Mouse (Mus musculus): ENCODE results near the gene Baiap2l2. TPM values are rescaled to one million over a fixed set of nuclear protein-coding genes. Genes with fewer than 3 reads are reported as not detected.
A peak's percentile ranks its signal among the peaks of the same experiment; 100 is the strongest.

Gene Baiap2l2
- polyA plus RNA-seq, 1 experiment from 2014 or later, result 5.4 TPM

GRCm38 (mm10) chr15:79271124-79271746 is 14.1 kb downstream of the Baiap2l2 start:
- Histone ChIP-seq H3K4me3 (ENCODE audit: low read length) (peak overlapping the region; percentile 50), H3K36me3 (ENCODE audit: control insufficient read depth, insufficient read depth, low read length) (no peaks in the 10 kb centered on the region), H3K9me3 (ENCODE audit: control insufficient read depth, low read length) (no peaks in the 10 kb centered on the region), H3K27ac (ENCODE audit: low read depth, low read length) (no peak overlapping the region), H3K4me2 (ENCODE audit: low read length) (peak overlapping the region; percentile 95), H3K9ac (ENCODE audit: low read depth, low read length) (peak overlapping the region; percentile 64; the same call in 1 of the 2 replicates), H3K4me1 (ENCODE audit: control insufficient read depth, insufficient read depth, low read depth, low read length) (peaks cover 13% of the 10 kb centered on the region), H3K27me3 (replicated peaks; ENCODE audit: control insufficient read depth, insufficient read depth, low read length) (no peaks in the 10 kb centered on the region)
- peak; percentile 5; the same call in 1 of the 2 replicates for ATAC-seq
- 13% methylated on average over 17 of the region's 17 CpGs for WGBS

- H3K27me3 ChIP-seq (replicated peaks; ENCODE audit: control insufficient read depth, insufficient read depth, low read length), result no peaks in the 10 kb centered on the region
- no peaks in the 10 kb centered on the region for H3K9me3 ChIP-seq (ENCODE audit: control insufficient read depth, low read length)
- no peaks in the 10 kb centered on the region for H3K36me3 ChIP-seq (ENCODE audit: control insufficient read depth, insufficient read depth, low read length)
- peak overlapping the region; percentile 95 for H3K4me2 ChIP-seq (ENCODE audit: low read length)
- ATAC-seq, result peak; percentile 80
- H3K27ac ChIP-seq (ENCODE audit: low read depth, low read length), result peak overlapping the region; percentile 48
- peak overlapping the region; percentile 64 for H3K9ac ChIP-seq (ENCODE audit: low read depth, low read length)
- peaks cover 13% of the 10 kb centered on the region for H3K4me1 ChIP-seq (ENCODE audit: control insufficient read depth, insufficient read depth, low read depth, low read length)
- peak overlapping the region; percentile 50 for H3K4me3 ChIP-seq (ENCODE audit: low read length)
- WGBS, result under 1% methylated on average over 33 of the region's 33 CpGs
These were observed 14.8 kb downstream of the Baiap2l2 start for GRCm38 (mm10) chr15:79270317-79271123.

GRCm38 (mm10) chr15:79268521-79268920 is 16.8 kb downstream of the Baiap2l2 start:
- Histone ChIP-seq H3K4me3 (ENCODE audit: low read length) (no peak overlapping the region), H3K27ac (ENCODE audit: low read depth, low read length) (no peak overlapping the region), H3K9ac (ENCODE audit: low read depth, low read length) (no peak overlapping the region), H3K4me1 (ENCODE audit: control insufficient read depth, insufficient read depth, low read depth, low read length) (peaks cover 13% of the 10 kb centered on the region), H3K36me3 (ENCODE audit: control insufficient read depth, insufficient read depth, low read length) (no peaks in the 10 kb centered on the region), H3K27me3 (replicated peaks; ENCODE audit: control insufficient read depth, insufficient read depth, low read length) (peaks cover 4% of the 10 kb centered on the region), H3K4me2 (ENCODE audit: low read length) (no peak overlapping the region), H3K9me3 (ENCODE audit: control insufficient read depth, low read length) (no peaks in the 10 kb centered on the region)
- whole genome bisulfite sequencing, result 40% methylated on average over 1 of the region's 1 CpGs
- ATAC-seq, result no peak

DNA sequence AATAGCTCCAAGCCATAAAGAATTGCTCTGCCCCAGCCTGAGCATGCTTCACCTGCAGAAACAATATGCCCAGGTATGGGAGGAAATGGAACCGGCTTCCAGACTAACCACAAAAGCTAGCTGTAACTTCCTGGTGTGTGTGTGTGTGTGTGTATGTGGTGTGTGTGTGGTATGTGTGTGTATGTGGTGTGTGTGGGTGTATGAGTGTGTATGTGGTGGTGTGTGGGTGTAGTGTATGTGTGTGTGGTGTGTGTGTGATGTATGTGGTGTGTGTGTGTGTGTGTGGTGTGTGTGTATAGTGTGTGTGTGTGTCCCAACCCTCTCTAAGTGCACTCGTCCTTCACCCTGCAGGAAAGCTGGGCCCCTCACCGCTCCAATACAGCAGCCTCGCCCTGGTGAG is 20.0 kb downstream of the Baiap2l2 start:
- H3K27me3 ChIP-seq (replicated peaks; ENCODE audit: control insufficient read depth, insufficient read depth, low read length), result peaks cover 19% of the 10 kb centered on the region
- H3K9me3 ChIP-seq (ENCODE audit: control insufficient read depth, low read length), result no peaks in the 10 kb centered on the region
- H3K36me3 ChIP-seq (ENCODE audit: control insufficient read depth, insufficient read depth, low read length), result no peaks in the 10 kb centered on the region
- H3K27ac ChIP-seq (ENCODE audit: low read depth, low read length), result no peak overlapping the region
- peaks cover 14% of the 10 kb centered on the region for H3K4me1 ChIP-seq (ENCODE audit: control insufficient read depth, insufficient read depth, low read depth, low read length)
- 82% methylated on average over 4 of the region's 4 CpGs for WGBS
- ATAC-seq, result no peak
- H3K9ac ChIP-seq (ENCODE audit: low read depth, low read length), result no peak overlapping the region
- no peak overlapping the region for H3K4me2 ChIP-seq (ENCODE audit: low read length)
- H3K4me3 ChIP-seq (ENCODE audit: low read length), result no peak overlapping the region

DNA sequence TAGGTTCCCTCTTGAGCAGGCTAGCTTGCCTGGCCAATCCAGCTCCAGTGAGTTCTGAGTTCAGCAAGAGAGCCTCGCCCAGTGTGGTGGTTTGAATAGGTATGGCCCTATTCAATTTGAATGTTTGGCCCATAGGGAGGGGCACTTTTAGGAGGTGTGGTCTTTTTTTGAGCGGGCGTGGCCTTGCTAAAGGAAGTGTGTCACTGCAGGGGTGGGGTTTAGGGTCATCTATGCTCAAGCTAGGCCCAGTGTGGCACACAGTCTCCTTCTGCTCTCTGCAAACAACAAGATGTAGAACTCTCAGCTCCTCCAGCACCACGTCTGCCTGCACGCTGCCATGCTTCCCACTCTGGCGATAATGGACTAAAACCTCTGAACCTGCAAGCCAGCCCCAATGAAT is 21.6 kb downstream of the Baiap2l2 start:
- peaks cover 26% of the 10 kb centered on the region for H3K27me3 ChIP-seq (replicated peaks; ENCODE audit: control insufficient read depth, insufficient read depth, low read length)
- H3K4me3 ChIP-seq (ENCODE audit: low read length), result no peak overlapping the region
- H3K27ac ChIP-seq (ENCODE audit: low read depth, low read length), result no peak overlapping the region
- WGBS, result 86% methylated on average over 6 of the region's 6 CpGs
- no peaks in the 10 kb centered on the region for H3K9me3 ChIP-seq (ENCODE audit: control insufficient read depth, low read length)
- no peak for ATAC-seq
- H3K4me2 ChIP-seq (ENCODE audit: low read length), result no peak overlapping the region
- no peaks in the 10 kb centered on the region for H3K36me3 ChIP-seq (ENCODE audit: control insufficient read depth, insufficient read depth, low read length)
- H3K4me1 ChIP-seq (ENCODE audit: control insufficient read depth, insufficient read depth, low read depth, low read length), result peaks cover 10% of the 10 kb centered on the region
- H3K9ac ChIP-seq (ENCODE audit: low read depth, low read length), result no peak overlapping the region

DNA sequence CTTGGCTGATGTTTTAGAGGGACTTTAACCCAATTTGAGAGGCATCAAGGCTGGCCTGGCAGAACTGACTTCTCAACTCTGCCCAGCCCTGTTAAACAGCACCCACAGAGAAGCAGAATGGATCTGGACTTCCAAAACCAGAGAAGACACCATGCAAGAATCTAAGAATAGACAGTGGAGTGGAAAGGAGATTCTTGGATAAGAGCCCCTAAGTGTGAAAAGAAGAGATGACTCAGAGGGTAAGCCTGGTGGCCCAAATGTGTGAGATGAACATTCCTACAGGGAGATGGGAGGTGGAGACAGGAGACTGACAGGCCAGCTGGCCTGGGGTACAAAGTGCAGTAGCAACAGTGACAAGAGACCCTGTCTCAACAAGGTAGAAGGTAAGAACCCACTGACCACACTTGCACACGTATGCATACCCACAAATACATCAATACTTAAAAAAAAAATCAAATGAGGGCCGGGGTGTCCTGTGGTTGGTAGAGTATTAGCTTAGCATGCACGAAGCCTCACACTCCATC is 22.5 kb downstream of the Baiap2l2 start:
- no peak overlapping the region for H3K4me2 ChIP-seq (ENCODE audit: low read length)
- WGBS, result 95% methylated on average over 3 of the region's 3 CpGs

GRCm38 (mm10) chr15:79262375-79262774 is 23.0 kb downstream of the Baiap2l2 start:
- Histone ChIP-seq H3K4me2 (ENCODE audit: low read length) (peak overlapping the region; percentile 99), H3K27me3 (replicated peaks; ENCODE audit: control insufficient read depth, insufficient read depth, low read length) (peaks cover 26% of the 10 kb centered on the region), H3K27ac (ENCODE audit: low read depth, low read length) (no peak overlapping the region), H3K36me3 (ENCODE audit: control insufficient read depth, insufficient read depth, low read length) (no peaks in the 10 kb centered on the region), H3K9ac (ENCODE audit: low read depth, low read length) (no peak overlapping the region), H3K9me3 (ENCODE audit: control insufficient read depth, low read length) (no peaks in the 10 kb centered on the region), H3K4me3 (ENCODE audit: low read length) (peak overlapping the region; percentile 71), H3K4me1 (ENCODE audit: control insufficient read depth, insufficient read depth, low read depth, low read length) (peaks cover 10% of the 10 kb centered on the region)
- no peak for ATAC-seq
- 22% methylated on average over 13 of the region's 13 CpGs for WGBS

More for the DNA sequence above, 22.5 kb downstream of the Baiap2l2 start:
- Histone ChIP-seq H3K4me1 (ENCODE audit: control insufficient read depth, insufficient read depth, low read depth, low read length) (peaks cover 10% of the 10 kb centered on the region), H3K9me3 (ENCODE audit: control insufficient read depth, low read length) (no peaks in the 10 kb centered on the region), H3K9ac (ENCODE audit: low read depth, low read length) (no peak overlapping the region), H3K36me3 (ENCODE audit: control insufficient read depth, insufficient read depth, low read length) (no peaks in the 10 kb centered on the region), H3K27me3 (replicated peaks; ENCODE audit: control insufficient read depth, insufficient read depth, low read length) (peaks cover 26% of the 10 kb centered on the region), H3K4me3 (ENCODE audit: low read length) (no peak overlapping the region; the same call in 1 of the 2 replicates), H3K27ac (ENCODE audit: low read depth, low read length) (no peak overlapping the region)
- no peak for ATAC-seq

DNA sequence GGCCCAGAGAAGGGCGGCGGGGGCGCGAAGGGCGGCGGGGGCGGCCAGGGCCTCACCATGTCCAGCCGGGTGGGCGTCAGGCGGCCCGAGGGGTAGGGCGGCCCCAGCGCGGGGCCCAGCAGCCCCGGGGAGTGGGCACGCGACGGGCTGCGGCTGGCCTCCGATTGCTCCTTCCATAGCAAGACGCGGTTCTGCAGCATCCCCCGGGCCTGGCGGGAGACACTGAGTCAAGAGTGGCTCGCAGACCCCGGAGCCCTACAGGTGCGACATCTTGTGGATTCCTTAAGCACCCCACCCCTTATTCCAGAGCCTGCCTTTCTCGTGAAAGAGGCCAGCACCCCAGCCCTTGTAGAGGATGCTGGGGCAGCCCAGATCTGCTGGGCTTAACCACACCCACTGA is 23.6 kb downstream of the Baiap2l2 start:
- H3K27ac ChIP-seq (ENCODE audit: low read depth, low read length), result peak overlapping the region; percentile 51
- H3K4me3 ChIP-seq (ENCODE audit: low read length), result peak overlapping the region; percentile 71
- WGBS, result 0% methylated on average over 16 of the region's 28 CpGs
- H3K9me3 ChIP-seq (ENCODE audit: control insufficient read depth, low read length), result no peaks in the 10 kb centered on the region
- H3K4me2 ChIP-seq (ENCODE audit: low read length), result peak overlapping the region; percentile 99
- peak overlapping the region; percentile 81 for H3K9ac ChIP-seq (ENCODE audit: low read depth, low read length)
- peak; percentile 57 for ATAC-seq
- H3K27me3 ChIP-seq (replicated peaks; ENCODE audit: control insufficient read depth, insufficient read depth, low read length), result peaks cover 26% of the 10 kb centered on the region
- no peaks in the 10 kb centered on the region for H3K36me3 ChIP-seq (ENCODE audit: control insufficient read depth, insufficient read depth, low read length)
- peaks cover 10% of the 10 kb centered on the region for H3K4me1 ChIP-seq (ENCODE audit: control insufficient read depth, insufficient read depth, low read depth, low read length)

DNA sequence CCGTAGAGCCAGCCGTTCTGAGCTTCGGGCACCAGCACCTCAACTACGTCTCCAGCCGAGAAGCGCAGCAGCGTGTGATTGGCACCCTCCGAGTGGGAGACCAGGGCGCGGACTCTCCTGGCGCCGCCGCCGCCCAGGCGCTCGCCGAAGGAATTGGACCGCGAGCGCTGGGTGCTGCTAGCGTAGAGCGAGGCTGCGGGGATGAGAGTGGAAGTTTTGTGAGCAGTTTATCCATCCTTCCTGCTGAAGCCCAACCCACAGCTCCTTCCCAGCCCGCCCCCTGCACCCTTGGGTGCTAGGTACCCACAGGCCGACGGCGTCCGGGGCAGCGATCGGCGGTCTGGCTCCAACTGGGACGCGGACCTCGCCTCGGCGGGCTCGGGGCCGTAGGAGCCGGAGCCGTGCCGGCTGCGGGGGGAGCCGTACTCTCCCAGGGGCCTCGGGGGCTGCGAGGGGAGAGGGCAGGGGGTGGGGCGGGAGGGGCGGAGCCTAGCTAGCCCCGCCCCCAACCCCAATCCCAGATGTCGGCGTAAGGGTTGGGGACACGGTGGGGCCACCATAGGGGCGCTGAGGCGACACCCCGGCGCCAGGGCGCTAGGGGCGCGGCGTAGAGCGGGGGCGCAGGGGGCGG is 24.1 kb downstream of the Baiap2l2 start:
- no peaks in the 10 kb centered on the region for H3K36me3 ChIP-seq (ENCODE audit: control insufficient read depth, insufficient read depth, low read length)
- H3K27ac ChIP-seq (ENCODE audit: low read depth, low read length), result peak overlapping the region; percentile 51
- H3K27me3 ChIP-seq (replicated peaks; ENCODE audit: control insufficient read depth, insufficient read depth, low read length), result peaks cover 26% of the 10 kb centered on the region
- no peaks in the 10 kb centered on the region for H3K9me3 ChIP-seq (ENCODE audit: control insufficient read depth, low read length)
- peak overlapping the region; percentile 71 for H3K4me3 ChIP-seq (ENCODE audit: low read length)
- 1% methylated on average over 45 of the region's 62 CpGs for WGBS
- peak overlapping the region; percentile 99 for H3K4me2 ChIP-seq (ENCODE audit: low read length)
- H3K9ac ChIP-seq (ENCODE audit: low read depth, low read length), result peak overlapping the region; percentile 81
- ATAC-seq, result peak; percentile 68
- H3K4me1 ChIP-seq (ENCODE audit: control insufficient read depth, insufficient read depth, low read depth, low read length), result peaks cover 10% of the 10 kb centered on the region

Measured in hindbrain, embryonic 16.5 days (tissue).